Mouse (Mus musculus) forebrain, postnatal 0 days (tissue): ENCODE results near the gene Prr15l. TPM values are rescaled to one million over a fixed set of nuclear protein-coding genes. Genes with fewer than 3 reads are reported as not detected.

ENCODE experiments used
- ATAC-seq: fragments of 200-750 bp; cut with Nextera tagmentation; 2 replicates; pipeline ENCODE4 v1.8.0; 2017; ENCODE audit warnings: mild to moderate bottlenecking, moderate library complexity
- DNase-seq: peaks from one replicate; pipeline ENCODE4 v3.0.0-alpha.2; 2015
- H3K27ac ChIP-seq: fragments of 300-500 bp; sonication (generic); 2 replicates; pipeline ENCODE4 v1.5.1; 2014; ENCODE audit warnings: low read depth, mild to moderate bottlenecking, antibody characterized with exemption, low read length, moderate library complexity, mixed read lengths
- H3K27me3 ChIP-seq: fragments of 300-500 bp; sonication (generic); 2 replicates; pipeline ENCODE4 v1.6.1; 2014; ENCODE audit warnings: mild to moderate bottlenecking, low read length, mixed read lengths; ENCODE audit not compliant: insufficient read depth
- H3K36me3 ChIP-seq: fragments of 300-500 bp; sonication (generic); 2 replicates; pipeline ENCODE4 v1.6.1; 2014; ENCODE audit warnings: mild to moderate bottlenecking, moderate library complexity; ENCODE audit not compliant: insufficient read depth
- H3K4me1 ChIP-seq: fragments of 300-500 bp; sonication (generic); 2 replicates; pipeline ENCODE4 v1.6.1; 2014; ENCODE audit warnings: antibody characterized with exemption; ENCODE audit not compliant: insufficient read depth
- H3K4me2 ChIP-seq: fragments of 300-500 bp; sonication (generic); 2 replicates; pipeline ENCODE4 v1.6.1; 2014; ENCODE audit warnings: low read depth, mild to moderate bottlenecking, moderate library complexity
- H3K4me3 ChIP-seq: fragments of 300-500 bp; sonication (generic); 2 replicates; pipeline ENCODE4 v1.5.1; 2014; ENCODE audit warnings: low read depth, low read length, mixed read lengths
- H3K9ac ChIP-seq: fragments of 300-500 bp; sonication (generic); 2 replicates; pipeline ENCODE4 v1.6.1; 2014; ENCODE audit warnings: mild to moderate bottlenecking
- H3K9me3 ChIP-seq: fragments of 300-500 bp; sonication (generic); 2 replicates; pipeline ENCODE4 v1.6.1; 2016; ENCODE audit warnings: low read length
- CTCF ChIP-seq: sonication (generic); IDR thresholded peaks from 2 replicates; pipeline ENCODE4 v1.5.1; 2016; ENCODE audit warnings: antibody characterized with exemption, control low read depth, low read depth
- WGBS: fragments of 180-500 bp; shearing (Covaris S2); extraction: QIAGEN DNeasy Blood & Tissue Kit; methylation state at CpG from one replicate; pipeline ENCODE4 v1.1.7; 2014; 5-methylcytosine and 5-hydroxymethylcytosine counted together
- polyA plus RNA-seq: library from polyadenylated mRNA; unstranded; fragments of >200 nt; fragmentation: Nextera tagmentation; extraction: Ambion mirVana; gene quantifications from 2 replicates; pipeline ENCODE4 v1.2.1, GENCODE M21; 2015
- total RNA-seq: library from RNA; depleted of rRNA; stranded (reverse); fragments of >200 nt; gene quantifications from 2 replicates; pipeline ENCODE4 v1.2.3, GENCODE M21; 2014

Gene Prr15l
- total and polyA plus RNA-seq, 2 experiments from 2014 or later = 0.11 TPM; not detected in 1

DNA sequence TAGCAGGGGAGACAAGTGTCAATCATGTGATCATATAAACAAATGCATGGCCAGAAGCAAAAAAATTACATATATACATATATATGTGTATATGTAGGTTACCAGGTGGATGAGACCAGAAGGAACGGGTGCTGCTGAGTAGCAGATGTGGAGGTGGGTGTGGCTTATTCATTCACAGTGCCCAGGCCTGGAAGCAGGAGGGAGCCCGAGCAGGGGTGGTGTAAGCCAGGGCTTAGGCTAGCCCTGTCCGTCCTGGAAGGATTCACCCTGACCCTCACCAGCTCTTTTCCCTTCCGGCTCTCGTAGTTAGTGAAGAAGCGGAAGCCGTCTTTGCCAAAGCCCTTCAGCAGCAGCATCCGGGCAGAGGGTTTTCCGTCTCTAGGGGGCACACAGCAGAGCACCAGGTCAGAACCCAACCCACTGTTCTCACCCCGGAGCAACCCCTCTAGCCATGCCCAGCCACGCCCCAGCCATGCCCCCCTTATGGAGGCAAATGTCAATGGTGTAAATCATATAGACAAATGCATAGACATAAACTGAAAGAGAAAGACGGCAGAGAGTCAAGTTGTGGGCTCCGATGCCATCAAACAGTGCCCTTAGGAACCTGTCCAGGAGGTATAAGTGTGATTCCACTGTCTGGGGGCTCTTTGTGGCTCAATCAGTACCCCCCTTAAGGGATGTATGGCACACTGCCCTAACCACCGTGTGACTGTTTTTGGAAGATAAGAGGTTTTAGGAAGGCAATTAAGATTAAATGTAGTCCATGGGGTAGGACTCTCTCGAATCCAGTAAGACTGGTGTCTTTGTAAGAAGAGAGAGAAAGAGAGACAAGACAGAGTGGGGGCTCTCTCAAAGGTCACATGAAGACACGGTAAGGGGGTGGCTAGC lies 12.9 kb downstream of the Prr15l start:
- H3K4me1 ChIP-seq = 0 out of 2 replicates have a peak, but pooled peaks cover 6% of the 10 kb centered on the region
- 77% methylated on average over 16 of the region's 16 CpGs for WGBS
- H3K36me3 ChIP-seq = no peaks in the 10 kb centered on the region
- no peak overlapping the region for H3K27ac ChIP-seq
- no peak overlapping the region for H3K9ac ChIP-seq
- no peak for ATAC-seq
- DNase-seq = no peak
- H3K27me3 ChIP-seq = no peaks in the 10 kb centered on the region
- no peak overlapping the region for H3K4me2 ChIP-seq
- H3K4me3 ChIP-seq = no peak overlapping the region
- no peaks in the 10 kb centered on the region for H3K9me3 ChIP-seq
- no peak for TF ChIP-seq CTCF

DNA sequence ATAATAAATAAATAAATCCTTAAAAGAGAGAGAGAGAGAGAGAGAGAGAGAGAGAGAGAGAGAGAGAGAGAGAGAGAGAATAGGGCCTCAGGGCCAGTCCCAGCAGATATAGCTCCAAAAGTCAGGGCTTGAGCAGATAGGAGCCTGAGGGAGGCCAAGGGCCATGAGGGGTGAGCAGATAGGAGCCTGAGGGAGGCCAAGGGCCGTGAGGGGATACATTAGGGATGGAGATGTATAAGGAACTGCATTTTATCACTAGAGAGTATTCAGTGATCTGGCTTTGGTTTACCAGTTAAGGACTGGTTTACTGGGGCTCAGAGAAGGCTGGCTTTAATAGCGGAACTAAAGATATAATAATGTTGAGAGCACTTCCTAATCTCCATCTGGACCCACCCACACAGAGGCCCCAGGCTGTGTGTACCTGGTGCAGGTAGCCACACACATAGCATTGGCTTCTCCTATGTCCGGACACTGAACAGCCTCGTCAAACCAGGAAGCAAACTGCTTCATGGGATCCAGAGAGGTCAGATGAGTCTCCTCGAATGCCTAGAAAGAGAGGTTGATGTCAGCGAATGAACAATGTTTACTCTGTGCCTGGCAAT lies 14.2 kb downstream of the Prr15l start:
- Histone ChIP-seq H3K4me3 (no peak overlapping the region), H3K4me1 (0 out of 2 replicates have a peak, but pooled peaks cover 6% of the 10 kb centered on the region), H3K27ac (no peak overlapping the region), H3K27me3 (no peaks in the 10 kb centered on the region), H3K36me3 (no peaks in the 10 kb centered on the region), H3K9ac (no peak overlapping the region), H3K9me3 (no peaks in the 10 kb centered on the region), H3K4me2 (no peak overlapping the region)
- TF ChIP-seq CTCF = no peak
- WGBS = 74% methylated on average over 6 of the region's 6 CpGs
- ATAC-seq (no peak), DNase-seq (no peak)

DNA sequence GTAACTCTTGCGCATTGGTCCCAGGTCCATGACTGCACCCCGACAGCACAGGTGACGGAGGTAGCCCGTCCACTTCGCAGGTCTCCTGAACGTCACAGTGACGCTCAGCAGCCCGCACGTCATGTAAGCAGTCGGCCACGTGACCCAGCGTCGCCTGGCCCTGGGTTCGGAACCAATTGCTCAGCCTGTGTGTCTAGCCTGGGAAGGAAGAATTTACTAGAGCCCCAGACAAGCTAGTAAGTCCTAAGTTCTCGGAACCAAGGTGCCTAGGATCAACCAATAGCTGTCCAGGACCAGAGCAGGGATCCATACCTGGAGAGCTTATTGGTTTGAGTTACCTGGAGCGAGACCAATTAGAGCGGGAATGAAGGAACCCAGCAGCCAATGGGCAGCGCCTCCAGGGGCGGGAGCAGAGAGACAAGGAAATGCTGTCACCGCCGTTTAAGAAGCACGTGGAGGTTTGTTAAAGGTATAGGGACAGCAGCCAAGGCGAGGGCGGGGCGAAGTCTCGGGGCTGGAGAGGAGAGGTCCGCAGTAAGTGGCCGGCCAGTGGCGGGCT lies 15.9 kb downstream of the Prr15l start, which contains the start of gene Pnpo:
Gene Pnpo, minus strand, starts transcription at position 241 of the 559 bp plus-strand sequence.
- Histone ChIP-seq H3K4me2 (peak within 1 kb of the TSS; percentile 75), H3K9me3 (no peaks in the 10 kb centered on the region), H3K27me3 (no peaks in the 10 kb centered on the region), H3K27ac (0 out of 2 replicates have a peak within 1 kb of the TSS, but pooled peaks have one; percentile 9), H3K4me3 (peak within 1 kb of the TSS; percentile 49), H3K9ac (peak within 1 kb of the TSS; percentile 59), H3K4me1 (0 out of 2 replicates have a peak, but pooled peaks cover 6% of the 10 kb centered on the region), H3K36me3 (peaks cover 2% of the 10 kb centered on the region; the same call in 1 of the 2 replicates)
- peak; percentile 98 for ATAC-seq
- under 1% methylated on average over 29 of the region's 29 CpGs for WGBS
- DNase-seq = peak; percentile 96
- no peak for TF ChIP-seq CTCF

DNA sequence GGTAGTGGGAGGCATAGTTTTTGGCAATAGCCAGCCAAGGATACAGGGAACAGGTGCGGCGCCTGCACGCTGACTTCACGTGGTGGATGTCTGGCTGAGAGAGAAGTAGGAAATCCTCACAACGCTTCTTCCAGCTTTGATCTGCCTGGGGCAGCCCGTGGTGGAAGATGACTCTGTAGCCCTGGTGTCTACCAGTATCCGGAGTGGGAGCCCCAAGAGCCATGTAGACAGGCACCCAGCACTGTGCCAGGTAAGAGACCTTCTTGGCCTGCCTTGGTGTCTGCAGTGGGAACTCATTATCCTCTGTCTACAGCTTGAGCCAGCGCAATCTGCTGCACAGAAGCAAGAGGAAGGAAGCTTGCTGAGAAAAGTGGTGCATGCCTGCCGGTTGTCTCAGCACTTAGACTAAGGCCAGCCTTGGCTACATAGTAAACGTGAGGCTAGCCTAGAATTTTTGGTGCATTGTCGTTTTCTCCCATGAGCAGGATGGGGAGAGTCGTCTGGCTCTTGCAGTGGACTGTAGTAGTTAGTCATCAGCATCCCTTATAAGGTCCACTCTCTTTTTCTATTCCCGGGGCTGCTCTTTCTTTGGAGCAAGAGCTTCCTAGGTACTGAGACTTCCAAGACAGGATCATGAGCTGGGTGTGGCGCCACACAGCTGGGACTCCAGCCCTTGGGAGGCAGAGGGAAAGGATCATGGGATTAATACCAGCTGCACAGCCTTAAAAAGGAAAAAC lies 17.1 kb downstream of the Prr15l start:
- Histone ChIP-seq H3K27me3 (no peaks in the 10 kb centered on the region), H3K4me2 (peak overlapping the region; percentile 75), H3K9me3 (no peaks in the 10 kb centered on the region), H3K36me3 (peaks cover 11% of the 10 kb centered on the region; the same call in 1 of the 2 replicates), H3K27ac (0 out of 2 replicates have a peak overlapping the region, but pooled peaks have one; percentile 2), H3K9ac (peak overlapping the region; percentile 59), H3K4me3 (peak overlapping the region; percentile 49), H3K4me1 (0 out of 2 replicates have a peak, but pooled peaks cover 6% of the 10 kb centered on the region)
- ATAC-seq (no peak), DNase-seq (no peak)
- 81% methylated on average over 14 of the region's 14 CpGs for WGBS
- no peak for TF ChIP-seq CTCF

DNA sequence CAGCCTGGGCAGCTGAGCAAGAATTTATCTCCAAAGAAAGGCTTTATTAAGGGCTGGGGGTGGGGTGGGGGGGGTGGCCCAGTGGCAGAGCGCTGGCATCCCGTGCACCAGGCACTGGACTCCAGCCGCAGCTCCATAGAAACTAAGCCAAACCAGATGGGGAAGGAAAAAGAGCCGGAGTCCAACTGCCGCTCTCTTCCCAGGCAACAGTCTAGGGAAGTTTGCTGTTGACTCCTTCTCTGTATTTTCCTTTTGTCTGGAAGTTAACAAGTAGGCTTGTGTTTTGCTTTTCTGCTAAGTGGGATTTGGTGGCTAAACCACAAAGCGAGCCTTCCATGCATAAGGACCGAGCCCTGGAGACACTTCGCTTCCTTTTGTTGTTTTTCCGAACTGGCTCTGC lies 18.6 kb downstream of the Prr15l start:
- no peak overlapping the region for H3K4me2 ChIP-seq
- DNase-seq = peak; percentile 8
- 0 out of 2 replicates have a peak, but pooled peaks cover 6% of the 10 kb centered on the region for H3K4me1 ChIP-seq
- peaks cover 18% of the 10 kb centered on the region for H3K36me3 ChIP-seq
- no peak for TF ChIP-seq CTCF
- H3K27ac ChIP-seq = no peak overlapping the region
- H3K9me3 ChIP-seq = no peaks in the 10 kb centered on the region
- ATAC-seq = no peak; the same call in 1 of the 2 replicates
- no peak overlapping the region for H3K9ac ChIP-seq
- no peaks in the 10 kb centered on the region for H3K27me3 ChIP-seq
- H3K4me3 ChIP-seq = no peak overlapping the region
- 47% methylated on average over 9 of the region's 9 CpGs for WGBS

DNA sequence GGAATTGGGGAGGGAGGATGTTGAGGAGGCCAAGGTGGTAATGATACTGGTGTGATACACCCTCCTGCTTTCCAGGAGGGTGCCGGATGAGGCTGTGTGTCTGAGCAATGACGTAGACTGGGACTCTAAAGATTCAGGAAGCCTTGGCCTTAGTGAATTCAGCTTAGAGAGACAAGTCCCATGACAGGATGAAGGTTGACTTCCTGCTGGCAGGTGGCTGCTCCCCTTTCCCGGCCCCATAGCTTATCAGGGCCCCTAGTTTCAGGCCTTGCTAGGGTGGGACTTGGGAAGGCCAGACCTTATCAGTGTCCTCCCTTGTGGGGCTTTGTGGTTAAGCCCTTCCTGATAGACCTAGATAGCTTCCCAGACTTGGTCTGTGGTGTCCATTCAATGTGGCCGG lies 19.9 kb downstream of the Prr15l start:
- DNase-seq (no peak), ATAC-seq (no peak)
- Histone ChIP-seq H3K27me3 (no peaks in the 10 kb centered on the region), H3K4me1 (0 out of 2 replicates have a peak, but pooled peaks cover 6% of the 10 kb centered on the region), H3K36me3 (peaks cover 31% of the 10 kb centered on the region), H3K4me3 (no peak overlapping the region), H3K9me3 (no peaks in the 10 kb centered on the region), H3K27ac (no peak overlapping the region), H3K9ac (no peak overlapping the region), H3K4me2 (no peak overlapping the region)
- 97% methylated on average over 4 of the region's 4 CpGs for WGBS
- TF ChIP-seq CTCF = no peak
